Mouse (Mus musculus) heart, adult 2 months (tissue): ENCODE measurements around the gene Prn. TPM values are rescaled to one million over a fixed set of nuclear protein-coding genes. Genes with fewer than 3 reads are reported as not detected.

Source experiments
- DNase-seq, 2 experiments: peaks; one replicate each; pipeline ENCODE4 v3.0.0; 2021
- H3K27ac ChIP-seq: fragments of 200-600 bp; 2 replicates; pipeline ENCODE4 v1.8.1; 2022
- H3K27me3 ChIP-seq: fragments of 200-500 bp; 2 replicates; pipeline ENCODE4 v1.6.1; 2012; ENCODE audit warnings: mild to moderate bottlenecking, low read length, inconsistent platforms, mixed read lengths; ENCODE audit not compliant: control insufficient read depth, insufficient read depth
- H3K36me3 ChIP-seq: fragments of 200-500 bp; 2 replicates; pipeline ENCODE4 v1.6.1; 2012; ENCODE audit warnings: low read length, inconsistent platforms; ENCODE audit not compliant: control insufficient read depth, insufficient read depth
- H3K4me1 ChIP-seq: fragments of 200-500 bp; 2 replicates; pipeline ENCODE4 v1.6.1; 2011; ENCODE audit warnings: low read length; ENCODE audit not compliant: control insufficient read depth, insufficient read depth
- H3K4me3 ChIP-seq: fragments of 200-600 bp; 2 replicates; pipeline ENCODE4 v1.8.1; 2022
- H3K79me2 ChIP-seq: fragments of 200-500 bp; replicated peaks from 2 replicates; pipeline ENCODE4 v1.6.1; 2012; ENCODE audit warnings: mild to moderate bottlenecking, inconsistent platforms, low read length, moderate library complexity, mixed read lengths; ENCODE audit not compliant: control insufficient read depth, insufficient read depth
- H3K9ac ChIP-seq: fragments of 200-500 bp; 2 replicates; pipeline ENCODE4 v1.6.1; 2012; ENCODE audit warnings: low read depth, mild to moderate bottlenecking, control low read depth, inconsistent platforms, low read length, mixed read lengths
- CTCF ChIP-seq: fragments of 200-600 bp; IDR thresholded peaks from 2 replicates; pipeline ENCODE4 v1.8.1; 2022; ENCODE audit warnings: antibody characterized with exemption, mild to moderate bottlenecking, moderate library complexity
- EP300 ChIP-seq: fragments of 200-500 bp; IDR thresholded peaks from 2 replicates; pipeline ENCODE4 v1.6.1; 2011; ENCODE audit warnings: low read depth, low read length, control low read depth; ENCODE audit not compliant: insufficient read depth
- POLR2A ChIP-seq: fragments of 200-500 bp; IDR thresholded peaks from 2 replicates; pipeline ENCODE4 v1.6.1; 2011; ENCODE audit warnings: mild to moderate bottlenecking, low read depth, low read length, control low read depth; ENCODE audit not compliant: insufficient read depth
- WGBS: fragments of 180-500 bp; shearing (Covaris S2); methylation state at CpG from one replicate; pipeline ENCODE4 v1.1.7; 2018; 5-methylcytosine and 5-hydroxymethylcytosine counted together
- intact Hi-C: fragments of 180-260 bp; cut with DNase I; formaldehyde crosslinking; loops from one replicate; pipeline ENCODE4 v1.15.1; 2025
- polyA plus RNA-seq: library from polyadenylated mRNA; depleted of rRNA; stranded (reverse); fragments of >200 nt; gene quantifications from 2 replicates; pipeline ENCODE4 v1.2.3, GENCODE M21; 2012
- total RNA-seq, 2 experiments: library from RNA; stranded (reverse); gene quantifications; 2 replicates each; pipeline ENCODE4 v1.2.3; 2021

The Prn gene
- total and polyA plus RNA-seq, 3 experiments, result 0.23 TPM; not detected in 2

DNA sequence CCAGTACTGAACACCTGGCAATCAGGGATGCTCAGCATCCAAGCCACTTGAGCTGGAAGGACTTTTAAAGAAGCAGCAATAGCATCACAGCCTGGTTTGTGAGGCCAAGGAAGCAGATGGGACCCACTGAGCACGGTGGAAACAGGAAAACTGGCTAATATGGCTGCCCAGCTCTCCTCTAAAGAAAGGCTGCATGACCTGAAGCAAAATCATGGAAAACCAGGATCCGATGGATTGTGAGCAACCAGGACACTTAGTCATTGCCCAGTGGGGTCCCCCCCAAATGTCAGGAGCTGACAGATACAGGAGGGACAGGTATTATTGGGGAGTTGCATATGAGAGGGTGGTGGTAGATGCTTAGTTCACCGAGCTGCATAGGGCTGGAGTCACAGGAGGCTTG, 38.4 kb downstream of the Prn start:
- Histone ChIP-seq H3K4me1 (peaks cover 4% of the 10 kb centered on the region; the same call in 1 of the 2 replicates), H3K4me3 (no peak overlapping the region), H3K79me2 (no peaks in the 10 kb centered on the region), H3K27me3 (no peaks in the 10 kb centered on the region), H3K9ac (no peak overlapping the region), H3K36me3 (no peaks in the 10 kb centered on the region), H3K27ac (no peak overlapping the region)
- 77% methylated on average over 3 of the region's 3 CpGs for WGBS
- no peak for DNase-seq
- intact Hi-C loops, result loop anchor here (2.0 to 10.0 kb wide), 2 partner anchors 127 to 393 kb away; no protein-coding TSS in a partner anchor
- no peak for TF ChIP-seq POLR2A
- no peak for TF ChIP-seq CTCF
- TF ChIP-seq EP300, result no peak

DNA sequence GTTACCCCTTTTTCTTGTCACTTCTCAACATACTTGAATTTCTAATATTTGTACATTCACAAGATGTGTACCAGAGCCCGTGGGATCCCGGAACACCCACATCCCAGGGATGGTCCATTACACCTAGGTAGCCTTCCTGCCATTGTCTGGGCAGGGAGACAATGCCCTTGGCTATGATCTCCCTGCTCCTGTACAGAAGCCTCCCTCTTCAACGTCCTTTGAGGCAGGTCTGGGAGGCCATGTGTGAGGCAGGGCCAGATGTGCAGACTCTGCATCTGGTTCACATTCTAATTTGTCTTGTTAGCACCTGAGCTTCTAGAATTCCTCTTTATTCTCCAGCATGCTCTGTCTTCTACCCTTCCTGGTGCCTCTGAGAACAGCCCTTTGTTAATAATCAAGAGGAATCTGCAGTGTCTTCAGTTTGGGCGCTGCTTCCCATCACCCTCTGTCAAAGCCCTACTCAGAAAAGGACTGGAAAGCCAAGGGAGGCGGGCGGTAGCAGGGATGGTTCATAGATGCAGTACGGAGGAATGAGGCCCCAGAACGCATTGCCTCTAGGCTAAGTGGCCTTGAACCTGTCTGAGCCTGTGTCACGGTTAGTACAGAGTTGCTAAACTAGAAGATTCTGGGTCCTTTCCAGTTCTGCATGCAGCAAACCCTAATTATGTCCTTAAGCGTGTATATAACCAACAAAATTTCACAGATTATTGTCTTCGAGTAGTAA, 39.3 kb downstream of the Prn start:
- no peaks in the 10 kb centered on the region for H3K27me3 ChIP-seq
- H3K9ac ChIP-seq, result no peak overlapping the region
- no peak for TF ChIP-seq CTCF
- no peak for TF ChIP-seq EP300
- TF ChIP-seq POLR2A, result no peak
- no peaks in the 10 kb centered on the region for H3K36me3 ChIP-seq
- intact Hi-C loops, result loop anchor here (1.0 to 10.0 kb wide), 3 partner anchors 121 to 394 kb away; no protein-coding TSS in a partner anchor
- H3K79me2 ChIP-seq, result no peaks in the 10 kb centered on the region
- WGBS, result 73% methylated on average over 11 of the region's 11 CpGs
- peaks cover 4% of the 10 kb centered on the region; the same call in 1 of the 2 replicates for H3K4me1 ChIP-seq
- no peak for DNase-seq
- no peak overlapping the region for H3K27ac ChIP-seq
- H3K4me3 ChIP-seq, result no peak overlapping the region

- DNase-seq, result peak; percentile 36 to 62
- H3K79me2 ChIP-seq, result no peaks in the 10 kb centered on the region
- H3K27ac ChIP-seq, result no peak overlapping the region
- H3K9ac ChIP-seq, result no peak overlapping the region
- no peak overlapping the region for H3K4me3 ChIP-seq
- no peaks in the 10 kb centered on the region for H3K27me3 ChIP-seq
- peaks cover 6% of the 10 kb centered on the region; the same call in 1 of the 2 replicates for H3K4me1 ChIP-seq
- intact Hi-C loops, result loop anchor here (1.0 to 10.0 kb wide), 4 partner anchors 43 to 395 kb away; partner anchors contain the start of genes Prn and Prnp
- 50% methylated on average over 9 of the region's 9 CpGs for WGBS
- H3K36me3 ChIP-seq, result no peaks in the 10 kb centered on the region
- TF ChIP-seq POLR2A (no peak), EP300 (no peak), CTCF (peak; percentile 83)
Observed at GRCm38 (mm10) chr2:131949767-131950597, 40.2 kb downstream of the Prn start.

DNA sequence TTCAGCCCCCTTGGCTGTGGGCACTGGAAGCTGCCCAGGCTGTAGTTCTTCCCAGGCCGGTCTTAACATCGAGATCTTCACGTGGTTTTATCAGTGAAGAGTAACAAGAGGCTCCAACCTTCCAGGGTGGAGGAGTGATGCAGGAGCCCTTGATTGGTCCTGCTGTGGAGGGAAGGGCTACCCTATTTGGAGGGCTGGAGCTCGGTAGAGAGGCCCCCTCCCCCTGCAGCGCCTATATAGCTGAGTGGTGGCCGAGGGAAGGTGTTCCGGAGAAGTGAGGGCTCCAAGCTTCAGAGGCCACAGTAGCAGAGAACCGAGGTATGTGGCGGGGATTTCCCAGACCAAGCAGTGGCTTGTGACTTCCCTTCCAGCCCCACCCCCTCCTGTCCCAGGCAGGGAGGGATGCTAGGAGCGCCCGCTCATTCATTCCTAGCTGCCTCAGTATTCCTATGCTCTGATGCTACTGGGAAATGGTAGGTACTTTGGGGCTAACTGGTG, 40.9 kb downstream of the Prn start, which contains the start of gene Prnd:
Gene Prnd, plus strand, starts transcription at position 264 of the 498 bp plus-strand sequence.
- H3K4me1 ChIP-seq, result peaks cover 6% of the 10 kb centered on the region; the same call in 1 of the 2 replicates
- intact Hi-C loops, result loop anchor here (5.0 kb wide), 1 partner anchor 43 kb away; the partner anchor contains the start of genes Prn and Prnp
- no peaks in the 10 kb centered on the region for H3K36me3 ChIP-seq
- no peak for TF ChIP-seq POLR2A
- no peak for TF ChIP-seq EP300
- TF ChIP-seq CTCF, result no peak
- no peaks in the 10 kb centered on the region for H3K27me3 ChIP-seq
- no peak within 1 kb of the TSS for H3K4me3 ChIP-seq
- 15% methylated on average over 11 of the region's 11 CpGs for WGBS
- H3K9ac ChIP-seq, result no peak within 1 kb of the TSS
- no peak for DNase-seq
- H3K79me2 ChIP-seq, result no peaks in the 10 kb centered on the region
- no peak within 1 kb of the TSS for H3K27ac ChIP-seq

GRCm38 (mm10) chr2:131952456-131952855, 42.7 kb downstream of the Prn start:
- no peaks in the 10 kb centered on the region for H3K27me3 ChIP-seq
- no peak overlapping the region for H3K9ac ChIP-seq
- intact Hi-C loops, result loop anchor here (5.0 kb wide), 1 partner anchor 45 kb away; the partner anchor contains the start of genes Prn and Prnp
- peaks cover 7% of the 10 kb centered on the region for H3K4me1 ChIP-seq
- no peak for TF ChIP-seq EP300
- no peak for TF ChIP-seq CTCF
- no peak for TF ChIP-seq POLR2A
- WGBS, result 34% methylated on average over 2 of the region's 2 CpGs
- H3K36me3 ChIP-seq, result no peaks in the 10 kb centered on the region
- no peaks in the 10 kb centered on the region for H3K79me2 ChIP-seq
- no peak for DNase-seq
- H3K27ac ChIP-seq, result no peak overlapping the region
- H3K4me3 ChIP-seq, result no peak overlapping the region
